Mouse (Mus musculus) thymus, adult 2 months (tissue): ENCODE measurements around the gene Naa80. TPM values are rescaled to one million over a fixed set of nuclear protein-coding genes. Genes with fewer than 3 reads are reported as not detected.

Experiments
- DNase-seq: peaks from one replicate; pipeline ENCODE4 v3.0.0; 2021
- H3K27ac ChIP-seq: fragments of 200-500 bp; 2 replicates; pipeline ENCODE4 v1.5.1; 2012; ENCODE audit warnings: low read length, control low read depth; ENCODE audit not compliant: control insufficient read depth, insufficient read depth
- H3K27me3 ChIP-seq: fragments of 200-500 bp; 2 replicates; pipeline ENCODE4 v1.6.1; 2012; ENCODE audit warnings: mild to moderate bottlenecking, low read length, moderate library complexity, mixed read lengths; ENCODE audit not compliant: control insufficient read depth, insufficient read depth
- H3K36me3 ChIP-seq: fragments of 200-500 bp; 2 replicates; pipeline ENCODE4 v1.6.1; 2012; ENCODE audit warnings: mild to moderate bottlenecking, low read length, moderate library complexity; ENCODE audit not compliant: control insufficient read depth, insufficient read depth
- H3K4me1 ChIP-seq: fragments of 200-500 bp; replicated peaks from 2 replicates; pipeline ENCODE4 v1.6.1; 2012; ENCODE audit warnings: low read length; ENCODE audit not compliant: control insufficient read depth, insufficient read depth
- H3K4me3 ChIP-seq: fragments of 200-500 bp; 2 replicates; pipeline ENCODE4 v1.5.1; 2012; ENCODE audit warnings: mild to moderate bottlenecking, low read length, control low read depth, moderate library complexity; ENCODE audit not compliant: control insufficient read depth, insufficient read depth
- CTCF ChIP-seq: fragments of 200-500 bp; IDR thresholded peaks from 2 replicates; pipeline ENCODE4 v1.5.1; 2012; ENCODE audit warnings: mild to moderate bottlenecking, control low read depth, low read length, moderate library complexity, borderline replicate concordance; ENCODE audit not compliant: control insufficient read depth, poor library complexity, insufficient read depth; ENCODE audit errors: extremely low read depth
- POLR2A ChIP-seq: fragments of 200-500 bp; IDR thresholded peaks from 2 replicates; pipeline ENCODE4 v1.6.1; 2012; ENCODE audit warnings: mild to moderate bottlenecking, low read length, control low read depth, moderate library complexity; ENCODE audit not compliant: control insufficient read depth, poor library complexity, insufficient read depth; ENCODE audit errors: extremely low read depth
- WGBS: fragments of 180-500 bp; shearing (Covaris S2); methylation state at CpG from one replicate; pipeline ENCODE4 v1.1.7; 2018; 5-methylcytosine and 5-hydroxymethylcytosine counted together
- polyA plus RNA-seq: library from polyadenylated mRNA; depleted of rRNA; stranded (reverse); fragments of >200 nt; gene quantifications from 2 replicates; pipeline ENCODE4 v1.2.3, GENCODE M21; 2012

The Naa80 gene
- polyA plus RNA-seq, 1 experiment: 103 TPM

DNA sequence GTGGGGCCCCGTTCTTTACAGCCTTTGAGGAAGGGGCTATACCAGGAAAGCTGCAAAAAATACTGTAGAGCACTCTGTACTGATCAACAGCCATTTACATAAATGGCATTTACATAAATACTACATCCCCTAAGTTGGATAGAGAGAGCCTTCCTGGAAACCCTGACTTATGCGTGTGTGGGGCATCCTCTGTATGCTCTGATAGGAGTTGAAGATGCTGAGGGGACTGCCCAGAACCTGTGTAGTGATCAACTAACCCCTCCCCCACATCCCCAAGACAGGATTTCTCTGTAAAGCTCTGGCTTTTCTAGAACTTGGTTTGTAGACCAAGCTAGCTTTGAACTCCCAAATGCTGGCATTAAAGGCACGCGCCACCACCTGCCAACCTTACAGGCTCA is 30.7 kb downstream of the Naa80 start:
- peaks cover 8% of the 10 kb centered on the region for H3K36me3 ChIP-seq
- H3K4me3 ChIP-seq: no peak overlapping the region
- peaks cover 19% of the 10 kb centered on the region for H3K4me1 ChIP-seq
- WGBS: 91% methylated on average over 4 of the region's 4 CpGs
- H3K27ac ChIP-seq: no peak overlapping the region
- no peak for DNase-seq
- TF ChIP-seq POLR2A (no peak), CTCF (no peak)
- H3K27me3 ChIP-seq: no peaks in the 10 kb centered on the region

DNA sequence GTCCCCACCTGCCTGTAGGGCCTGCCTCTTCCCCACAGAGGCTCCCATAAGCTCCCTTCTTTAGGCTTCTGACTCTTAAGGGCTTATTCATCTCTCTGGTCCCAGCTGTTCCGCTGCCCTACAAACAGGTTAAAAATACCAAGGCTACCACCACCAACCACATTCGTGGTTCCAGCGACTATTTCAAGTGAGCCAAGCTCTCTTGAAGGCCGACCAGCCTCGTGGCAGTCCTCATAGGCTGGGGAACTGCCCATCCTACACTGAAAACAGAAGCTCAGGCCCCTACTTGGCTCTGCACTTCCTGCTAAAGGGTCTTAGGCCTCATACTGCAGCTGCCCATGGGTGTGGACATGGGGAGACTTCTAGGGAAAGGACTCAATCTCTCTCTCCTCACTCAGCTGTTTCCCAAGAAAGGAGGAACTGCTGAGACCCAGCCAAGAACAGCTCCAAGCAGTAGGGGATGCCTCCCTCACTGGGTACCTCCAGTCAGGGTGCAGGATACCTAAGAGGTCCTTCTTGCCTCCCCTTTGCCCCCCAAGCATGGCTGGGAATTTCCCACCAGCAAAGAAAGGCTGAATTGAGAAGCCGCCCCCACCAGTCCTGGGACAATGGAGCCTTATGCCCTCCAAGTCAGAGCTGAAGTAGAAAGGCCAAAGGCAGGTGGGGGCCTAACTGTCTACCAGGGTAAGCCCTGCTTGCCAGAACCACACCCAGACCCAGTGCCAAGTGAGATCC is 32.9 kb downstream of the Naa80 start:
- DNase-seq: no peak
- TF ChIP-seq POLR2A: no peak
- no peak for TF ChIP-seq CTCF
- H3K27ac ChIP-seq: 0 out of 2 replicates have a peak overlapping the region, but pooled peaks have one; percentile 3
- H3K4me1 ChIP-seq: peaks cover 19% of the 10 kb centered on the region
- H3K36me3 ChIP-seq: peaks cover 29% of the 10 kb centered on the region
- no peaks in the 10 kb centered on the region for H3K27me3 ChIP-seq
- peak overlapping the region; percentile 40; the same call in 1 of the 2 replicates for H3K4me3 ChIP-seq
- 39% methylated on average over 6 of the region's 6 CpGs for WGBS

DNA sequence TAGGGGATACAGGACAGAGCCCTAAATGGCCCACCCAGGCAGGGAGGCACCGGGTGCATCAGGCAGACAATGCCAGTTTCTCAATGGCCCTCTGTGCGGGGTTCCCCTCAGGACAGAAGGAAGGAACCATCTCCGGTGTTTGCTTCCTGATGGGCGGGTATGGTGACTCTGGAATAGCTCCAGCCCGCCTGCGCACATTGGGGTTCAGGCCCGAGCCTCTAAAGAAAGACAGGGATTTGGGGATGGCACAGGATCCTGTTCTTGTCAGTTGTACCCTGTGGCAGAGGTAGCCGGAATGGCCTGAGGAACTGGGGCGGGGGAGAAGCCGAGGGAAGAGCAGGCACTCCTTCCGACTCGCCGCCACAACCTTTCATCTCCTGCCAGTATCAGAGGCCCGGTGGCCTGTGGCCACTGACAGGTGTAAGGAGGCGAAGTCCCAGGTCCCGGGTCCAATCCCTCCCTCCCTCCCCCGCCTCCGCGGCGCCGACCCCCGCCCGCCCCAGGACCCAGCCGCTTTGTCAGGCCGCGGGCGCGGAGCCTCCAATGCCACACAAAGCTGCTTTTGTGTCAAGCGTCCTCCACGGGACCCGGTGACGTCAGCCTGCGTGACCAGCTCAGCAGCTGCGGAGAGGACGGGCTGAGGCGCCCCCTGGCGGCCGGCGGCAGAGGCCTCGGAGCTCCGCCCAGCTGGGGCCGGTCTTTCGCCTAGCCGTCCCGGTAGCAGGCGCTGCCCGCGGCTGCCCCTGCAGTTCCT is 33.7 kb downstream of the Naa80 start:
- H3K27ac ChIP-seq: peak overlapping the region; percentile 25; the same call in 1 of the 2 replicates
- H3K4me1 ChIP-seq: peaks cover 19% of the 10 kb centered on the region
- H3K27me3 ChIP-seq: no peaks in the 10 kb centered on the region
- peaks cover 36% of the 10 kb centered on the region for H3K36me3 ChIP-seq
- DNase-seq: peak; percentile 97
- WGBS: 2% methylated on average over 47 of the region's 48 CpGs
- H3K4me3 ChIP-seq: peak overlapping the region; percentile 40
- TF ChIP-seq CTCF (peak; percentile 99), POLR2A (peak; percentile 60; the same call in 1 of the 2 replicates)

DNA sequence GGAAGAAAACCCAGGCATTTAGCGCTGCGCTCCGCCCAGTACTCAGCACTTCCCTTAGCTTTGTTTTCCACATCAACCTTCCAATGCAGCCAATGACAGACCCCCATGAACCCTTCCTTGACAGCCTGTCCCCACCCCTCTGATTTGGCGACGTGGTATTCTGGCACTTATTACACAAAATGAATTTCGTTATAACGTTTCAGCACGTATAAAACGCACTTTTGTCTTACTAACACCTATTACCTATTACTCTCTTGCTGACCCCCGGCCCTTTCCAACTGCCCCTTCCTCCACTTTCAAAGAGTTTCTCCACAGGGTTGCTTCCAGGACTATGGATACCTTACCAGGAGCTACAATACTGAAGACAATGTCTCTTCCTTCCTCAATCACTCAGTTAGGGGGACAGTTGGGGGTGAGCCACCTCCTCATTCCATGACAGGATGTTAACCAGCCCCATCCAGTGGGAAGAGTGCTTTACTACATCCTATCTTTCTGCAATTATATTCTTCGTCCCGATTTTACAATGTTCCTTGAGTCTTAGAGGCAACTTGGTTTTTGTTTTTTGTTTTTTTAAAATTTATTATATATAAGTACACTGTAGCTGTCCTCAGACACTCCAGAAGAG is 34.4 kb downstream of the Naa80 start:
- 10% methylated on average over 12 of the region's 12 CpGs for WGBS
- no peak for TF ChIP-seq POLR2A
- no peak for TF ChIP-seq CTCF
- DNase-seq: no peak

DNA sequence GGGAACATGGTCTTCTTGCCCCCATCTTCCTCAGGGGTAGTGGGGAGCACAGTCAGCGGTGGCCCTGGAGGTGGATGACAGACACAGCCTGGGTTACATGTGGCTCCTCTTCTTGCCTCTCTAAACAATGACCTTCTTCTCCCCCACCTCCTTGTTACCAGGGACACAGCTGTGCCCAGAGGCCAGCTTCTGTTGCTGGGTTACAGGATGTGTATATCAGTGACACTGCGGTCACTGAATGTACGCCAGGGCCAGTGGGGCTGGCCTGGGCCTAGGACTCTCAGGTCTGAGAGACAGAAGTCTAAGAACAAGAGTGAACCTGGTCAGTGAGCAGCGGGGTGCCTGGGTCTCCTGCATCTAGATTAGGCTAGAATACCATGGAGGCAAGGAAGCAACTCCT is 36.3 kb downstream of the Naa80 start:
- no peak for TF ChIP-seq CTCF
- TF ChIP-seq POLR2A: no peak
- no peak overlapping the region for H3K4me3 ChIP-seq
- no peak for DNase-seq
- H3K4me1 ChIP-seq: peaks cover 19% of the 10 kb centered on the region
- H3K36me3 ChIP-seq: peaks cover 62% of the 10 kb centered on the region
- H3K27me3 ChIP-seq: no peaks in the 10 kb centered on the region
- 97% methylated on average over 4 of the region's 4 CpGs for WGBS
- no peak overlapping the region for H3K27ac ChIP-seq

More for the DNA sequence above, 34.4 kb downstream of the Naa80 start:
- H3K27me3 ChIP-seq: no peaks in the 10 kb centered on the region
- H3K4me1 ChIP-seq: peaks cover 19% of the 10 kb centered on the region
- peak overlapping the region; percentile 25; the same call in 1 of the 2 replicates for H3K27ac ChIP-seq
- H3K36me3 ChIP-seq: peaks cover 42% of the 10 kb centered on the region
- peak overlapping the region; percentile 40 for H3K4me3 ChIP-seq

DNA sequence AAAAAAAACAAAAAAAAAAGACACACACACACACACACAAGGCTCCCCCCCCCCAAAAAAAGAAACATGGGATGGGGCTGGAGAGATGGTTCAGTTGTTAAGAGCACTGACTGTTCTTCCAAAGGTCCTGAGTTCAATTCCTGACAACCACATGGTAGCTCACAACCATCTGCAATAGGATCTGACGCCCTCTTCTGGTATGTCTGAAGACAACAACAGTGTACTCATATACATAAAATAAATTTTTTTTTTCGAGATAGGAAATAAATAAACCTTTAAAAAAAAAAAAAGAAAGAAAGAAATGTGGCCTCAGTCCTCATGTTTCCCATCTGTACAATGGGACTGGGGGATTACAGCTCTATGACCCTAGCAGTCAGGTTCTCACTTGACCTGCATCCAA is 38.8 kb downstream of the Naa80 start:
- DNase-seq: no peak
- TF ChIP-seq POLR2A: no peak
- TF ChIP-seq CTCF: no peak
- WGBS: 89% methylated on average over 2 of the region's 2 CpGs

More for the DNA sequence above, 38.8 kb downstream of the Naa80 start:
- peaks cover 5% of the 10 kb centered on the region; the same call in 1 of the 2 replicates for H3K4me1 ChIP-seq
- H3K27ac ChIP-seq: no peak overlapping the region
- H3K27me3 ChIP-seq: no peaks in the 10 kb centered on the region
- H3K36me3 ChIP-seq: peaks cover 71% of the 10 kb centered on the region
- H3K4me3 ChIP-seq: no peak overlapping the region
